In genomic region chr2:166030256-166030995, GRCm38 (mm10) we compare ENCODE assay signal across 8 mouse cellular contexts. TPM values are rescaled to one million over a fixed set of nuclear protein-coding genes. Genes with fewer than 3 reads are reported as not detected.
A peak's percentile ranks its signal among the peaks of the same experiment; 100 is the strongest.
DNase-seq lines count a peak whose midpoint lies in the region; ATAC-seq and TF ChIP-seq lines count a peak whose summit lies in the region.

No protein-coding gene starts in this region.

- H3K4me3 ChIP-seq in cortical plate, adult 2 months (ENCODE audit: insufficient read depth, low read length) = no peak overlapping the region
- peak overlapping the region in 1 of 2 experiments; percentile 9; a peak in 3 of 4 replicates for H3K4me3 ChIP-seq in liver, embryonic 14.5 days (ENCODE audit: insufficient read depth in 1 of 2, low read depth in 2 of 2, low read length in 2 of 2)

- TF ChIP-seq POLR2A in cortical plate, adult 2 months (IDR thresholded peaks at IDR 0.05; ENCODE audit: extremely low read depth, insufficient read depth, low read length) = no peak

- peaks cover 5% of the 10 kb centered on the region for H3K4me1 ChIP-seq in cortical plate, adult 2 months (ENCODE audit: control insufficient read depth, insufficient read depth, low read length)
- H3K4me1 ChIP-seq in liver, embryonic 14.5 days (replicated peaks; ENCODE audit: control insufficient read depth in 2 of 2, insufficient read depth in 2 of 2, low read length in 1 of 2) = peaks cover 5 to 9% of the 10 kb centered on the region in 2 experiments; a peak in 3 of 4 replicates

- TF ChIP-seq EP300 in liver, embryonic 14.5 days (IDR thresholded peaks at IDR 0.05; ENCODE audit: low read depth) = no peak

- H3K36me3 ChIP-seq in liver, embryonic 14.5 days (replicated peaks; ENCODE audit: control insufficient read depth, insufficient read depth, low read depth) = no peaks in the 10 kb centered on the region

- H3K9ac ChIP-seq in liver, embryonic 14.5 days (replicated peaks) = no peak overlapping the region

- no peak for TF ChIP-seq CTCF in cortical plate, adult 2 months (IDR thresholded peaks at IDR 0.05; ENCODE audit: extremely low read depth, insufficient read depth, low read length)
- TF ChIP-seq CTCF in liver, embryonic 14.5 days (IDR thresholded peaks at IDR 0.05; ENCODE audit: low read depth) = no peak

- no peaks in the 10 kb centered on the region for H3K27me3 ChIP-seq in liver, embryonic 14.5 days (ENCODE audit: control insufficient read depth, insufficient read depth, low read length)

- ATAC-seq in liver, embryonic 14.5 days (ENCODE audit: insufficient read depth) = no peak

- DNase-seq in heart, adult 11 months = peak; percentile 96
- no peak for DNase-seq in heart, postnatal 25 days (ENCODE audit: low spot score)
- peak; percentile 27 for DNase-seq in heart, postnatal 4 days
- DNase-seq in liver, embryonic 14.5 days (ENCODE audit: low read depth in 3 of 3, low spot score in 3 of 3) = no peak
- DNase-seq in neural tube, embryonic 10.5 days (ENCODE audit: extremely low spot score, low spot score) = peak; percentile 57
- no peak for DNase-seq in adrenal gland, adult 2 months
- DNase-seq in cerebellum, adult 8-10 months = no peak

- H3K4me2 ChIP-seq in liver, embryonic 14.5 days (ENCODE audit: low read depth) = peak overlapping the region; percentile 59

- peak overlapping the region; percentile 54 for H3K27ac ChIP-seq in cortical plate, adult 2 months (ENCODE audit: insufficient read depth, low read length)
- no peak overlapping the region for H3K27ac ChIP-seq in liver, embryonic 14.5 days

- 7% methylated on average over 13 of the region's 13 CpGs for WGBS in liver, embryonic 14.5 days (ENCODE audit: insufficient replicate concordance)

- intact Hi-C loops in heart, postnatal 25 days (cut with DNase I) = loop anchor here (2.0 to 5.0 kb wide), 3 partner anchors 22 to 93 kb away; partner anchors contain the start of gene Ncoa3

- H3K9me3 ChIP-seq in liver, embryonic 14.5 days (ENCODE audit: control insufficient read depth, low read length) = no peaks in the 10 kb centered on the region

RNA-seq across cellular contexts. Expression of gene Ncoa3, which starts 38.0 kb away (rescaled TPM):
- total RNA-seq in heart, postnatal 25 days (2021) = 10 to 100 TPM; 23.8 to 29.6 TPM
- 29.7 and 32.8 TPM in 2 replicates for polyA plus RNA-seq in cortical plate, adult 2 months (2012; rRNA removed)
- total RNA-seq in heart, postnatal 4 days (2021) = 10 to 100 TPM; 21.2 to 23.2 TPM
- polyA plus RNA-seq in liver, embryonic 14.5 days (2012; rRNA removed) = 4.3 and 4.4 TPM in 2 replicates
- polyA plus RNA-seq in liver, embryonic 14.5 days (2014; fragmentation: Nextera tagmentation; extraction: Ambion mirVana) = 3.3 and 3.7 TPM in 2 replicates
- 10 to 100 TPM; 28.5 to 29.8 TPM for total RNA-seq in adrenal gland, adult 2 months (2021)
- polyA plus RNA-seq in adrenal gland, adult 2 months (2012; rRNA removed) = 26.2 and 27.9 TPM in 2 replicates

Comparison
In these comparisons a context has a peak if more than half of its experiments do, and no peak if none do; other contexts are left out.
1. DNase-seq: peak in heart, adult 11 months (single experiment), heart, postnatal 4 days (single experiment) and neural tube, embryonic 10.5 days (single experiment); none in heart, postnatal 25 days (single experiment), liver, embryonic 14.5 days (0 of 3), adrenal gland, adult 2 months (single experiment) and cerebellum, adult 8-10 months (single experiment).